Mouse (Mus musculus): ENCODE data around the gene Nrip2.
"Not testable (repeated sequence)": the region's sequence is repeated elsewhere in the genome, so short reads cannot be mapped to it uniquely, and the experiment has no call there.

DNA sequence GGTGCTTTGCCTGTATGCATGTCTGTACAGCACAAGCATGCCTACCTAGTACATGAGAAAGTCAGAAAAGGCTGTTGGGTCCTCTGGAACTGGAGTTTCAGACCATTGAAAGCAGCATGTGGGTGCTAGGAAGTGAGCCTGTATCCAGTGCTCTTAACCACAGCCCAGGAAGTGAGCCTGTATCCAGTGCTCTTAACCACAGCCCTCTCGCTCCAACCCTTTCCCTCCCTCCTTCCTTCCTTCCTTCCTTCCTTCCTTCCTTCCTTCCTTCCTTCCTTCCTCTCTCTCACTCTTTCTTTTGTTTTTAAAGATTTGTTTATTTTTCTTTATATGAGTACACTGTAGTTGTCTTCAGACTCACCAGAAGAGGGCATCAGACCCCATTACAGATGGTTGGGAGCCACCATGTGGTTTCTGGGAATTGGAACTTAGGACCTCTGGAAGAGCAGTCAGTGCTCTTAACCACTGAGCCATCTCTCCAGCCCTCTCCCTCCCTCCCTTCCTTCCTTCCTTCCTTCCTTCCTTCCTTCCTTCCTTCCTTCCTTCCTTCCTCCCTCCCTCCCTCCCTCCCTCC lies 18.4 kb upstream of the Nrip2 start:
- TF ChIP-seq POLR2A (IDR thresholded peaks at IDR 0.05; ENCODE audit: borderline replicate concordance, extremely low read depth, low read depth, low read length); CTCF (IDR thresholded peaks at IDR 0.05; ENCODE audit: insufficient read depth, low read length): not testable (repeated sequence)

Data from lung, adult 2 months (tissue).